Mouse (Mus musculus) kidney, adult 18-20 months (tissue): ENCODE data around the gene Btg4.
"Not testable (repeated sequence)": the region's sequence is repeated elsewhere in the genome, so short reads cannot be mapped to it uniquely, and the experiment has no call there.

Experiments
- DNase-seq: peaks from one replicate; pipeline ENCODE4 v3.0.0; 2021

The Btg4 gene

GRCm38 (mm10) chr9:51093697-51094096, 33.0 kb downstream of the Btg4 start:
- DNase-seq = no peak

- no peak for DNase-seq
Measured at GRCm38 (mm10) chr9:51096306-51096705, 35.6 kb downstream of the Btg4 start.

GRCm38 (mm10) chr9:51101756-51102425, 41.2 kb downstream of the Btg4 start, which contains the start of gene 4833427G06Rik:
Gene 4833427G06Rik, minus strand, starts transcription at chr9:51102078.
- DNase-seq = peak; percentile 45

GRCm38 (mm10) chr9:51102963-51103807, 42.5 kb downstream of the Btg4 start:
- peak; percentile 40 for DNase-seq

- DNase-seq = peak; percentile 21
Measured at GRCm38 (mm10) chr9:51103808-51104514, 43.3 kb downstream of the Btg4 start.

- no peak for DNase-seq
Measured at GRCm38 (mm10) chr9:51105751-51106150, 45.0 kb downstream of the Btg4 start.

GRCm38 (mm10) chr9:51114767-51115166, 54.1 kb downstream of the Btg4 start:
- DNase-seq = no peak

- DNase-seq = peak; percentile 34
Measured at GRCm38 (mm10) chr9:51136985-51137384, 76.3 kb downstream of the Btg4 start.

GRCm38 (mm10) chr9:51137432-51137831, 76.7 kb downstream of the Btg4 start:
- no peak for DNase-seq

GRCm38 (mm10) chr9:51137836-51138235, 77.1 kb downstream of the Btg4 start:
- no peak for DNase-seq

GRCm38 (mm10) chr9:51138301-51138700, 77.6 kb downstream of the Btg4 start:
- no peak for DNase-seq

- not testable (repeated sequence) for DNase-seq
Measured at GRCm38 (mm10) chr9:51139401-51139800, 78.7 kb downstream of the Btg4 start.

GRCm38 (mm10) chr9:51140711-51141110, 80.0 kb downstream of the Btg4 start:
- DNase-seq = no peak

GRCm38 (mm10) chr9:51143437-51143836, 82.7 kb downstream of the Btg4 start:
- no peak for DNase-seq

- no peak for DNase-seq
Measured at GRCm38 (mm10) chr9:51144218-51144617, 83.5 kb downstream of the Btg4 start.

GRCm38 (mm10) chr9:51146496-51146895, 85.8 kb downstream of the Btg4 start:
- DNase-seq = no peak

GRCm38 (mm10) chr9:51147294-51147693, 86.6 kb downstream of the Btg4 start:
- DNase-seq = no peak

- DNase-seq = peak; percentile 59
Measured at GRCm38 (mm10) chr9:51152079-51152752, 91.5 kb downstream of the Btg4 start.

GRCm38 (mm10) chr9:51161771-51162388, 101.2 kb downstream of the Btg4 start:
- peak; percentile 73 for DNase-seq

- DNase-seq = no peak
Measured at GRCm38 (mm10) chr9:51163989-51164388, 103.3 kb downstream of the Btg4 start.

GRCm38 (mm10) chr9:51165312-51166180, 104.8 kb downstream of the Btg4 start, which contains the start of gene Gm32742:
Gene Gm32742, minus strand, starts transcription at chr9:51165517.
- no peak for DNase-seq
